Mouse (Mus musculus) fibroblast of lung, adult 2 months (primary cell): ENCODE measurements around the gene Gm10283.
"Not testable (repeated sequence)": the region's sequence is repeated elsewhere in the genome, so short reads cannot be mapped to it uniquely, and the experiment has no call there.

ENCODE experiments used
- DNase-seq: peaks from one replicate; pipeline ENCODE4 v3.0.0-alpha.2; 2011; ENCODE audit warnings: low read depth

Gene Gm10283

GRCm38 (mm10) chr8:60503098-60503497, at the start of gene Gm10283:
Gene Gm10283, minus strand, starts transcription at chr8:60503198.
- DNase-seq: no peak

GRCm38 (mm10) chr8:60534945-60535344, 31.9 kb upstream of the Gm10283 start:
- DNase-seq: no peak

GRCm38 (mm10) chr8:60518286-60518685, 15.3 kb upstream of the Gm10283 start:
- DNase-seq: no peak

- peak; percentile 15 for DNase-seq
These were observed 2.9 kb upstream of the Gm10283 start, which contains the start of gene Aadat for GRCm38 (mm10) chr8:60505653-60506521. Gene Aadat, plus strand, starts transcription at chr8:60505932.

GRCm38 (mm10) chr8:60495046-60495445, 8.0 kb downstream of the Gm10283 start:
- not testable (repeated sequence) for DNase-seq

GRCm38 (mm10) chr8:60494606-60495005, 8.4 kb downstream of the Gm10283 start:
- DNase-seq: no peak

GRCm38 (mm10) chr8:60492471-60492870, 10.5 kb downstream of the Gm10283 start:
- no peak for DNase-seq

- no peak for DNase-seq
These were observed 11.1 kb downstream of the Gm10283 start for GRCm38 (mm10) chr8:60491871-60492270.

GRCm38 (mm10) chr8:60490147-60490546, 12.9 kb downstream of the Gm10283 start:
- DNase-seq: no peak

- peak; percentile 3 for DNase-seq
These were observed 36.2 kb downstream of the Gm10283 start for GRCm38 (mm10) chr8:60466686-60467335.

GRCm38 (mm10) chr8:60449296-60449695, 53.7 kb downstream of the Gm10283 start:
- no peak for DNase-seq

- no peak for DNase-seq
These were observed 58.0 kb downstream of the Gm10283 start for GRCm38 (mm10) chr8:60444989-60445388.

GRCm38 (mm10) chr8:60438557-60438956, 64.4 kb downstream of the Gm10283 start:
- no peak for DNase-seq

GRCm38 (mm10) chr8:60436872-60437271, 66.1 kb downstream of the Gm10283 start:
- DNase-seq: no peak

- DNase-seq: no peak
These were observed 70.3 kb downstream of the Gm10283 start for GRCm38 (mm10) chr8:60432649-60433048.

- DNase-seq: no peak
These were observed 96.6 kb downstream of the Gm10283 start for GRCm38 (mm10) chr8:60406358-60406757.

GRCm38 (mm10) chr8:60404994-60405548, 97.9 kb downstream of the Gm10283 start:
- DNase-seq: no peak

GRCm38 (mm10) chr8:60393675-60394074, 109.3 kb downstream of the Gm10283 start:
- DNase-seq: no peak

- DNase-seq: no peak
These were observed 116.4 kb downstream of the Gm10283 start for GRCm38 (mm10) chr8:60386589-60386988.
